Mouse (Mus musculus): Measurements from ENCODE around the gene Fam219a.

The Fam219a gene

DNA sequence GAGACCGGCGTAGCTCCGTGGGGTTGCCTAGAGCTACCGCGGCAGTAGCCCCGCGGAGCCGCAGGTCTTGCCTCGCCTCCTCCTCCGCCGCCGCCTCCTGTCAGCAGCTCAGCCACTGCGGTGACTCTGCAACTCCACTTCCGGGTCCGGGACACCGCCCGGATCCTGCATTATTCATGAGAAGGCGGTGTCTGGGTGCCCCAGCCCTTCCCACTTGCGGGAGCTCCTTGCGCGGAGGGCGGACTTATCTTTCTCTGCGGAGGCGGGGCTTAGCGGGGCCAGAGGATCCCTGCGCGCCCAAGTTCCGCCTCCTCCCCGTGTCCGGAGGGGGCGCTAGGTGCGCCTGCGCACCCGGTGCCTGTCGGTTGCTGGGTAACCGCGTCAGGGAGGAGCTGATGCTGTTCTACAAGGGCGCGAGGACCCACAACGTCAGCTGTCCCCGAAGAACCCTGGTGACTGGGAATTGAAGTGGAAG is at the start of gene Fam219a, which contains the start of gene Dnaic1:
Gene Fam219a, minus strand, starts transcription at position 128 of the 475 bp plus-strand sequence.
Gene Dnaic1, plus strand, starts transcription at position 365 of the 475 bp plus-strand sequence.
- peak; percentile 99 for DNase-seq

DNA sequence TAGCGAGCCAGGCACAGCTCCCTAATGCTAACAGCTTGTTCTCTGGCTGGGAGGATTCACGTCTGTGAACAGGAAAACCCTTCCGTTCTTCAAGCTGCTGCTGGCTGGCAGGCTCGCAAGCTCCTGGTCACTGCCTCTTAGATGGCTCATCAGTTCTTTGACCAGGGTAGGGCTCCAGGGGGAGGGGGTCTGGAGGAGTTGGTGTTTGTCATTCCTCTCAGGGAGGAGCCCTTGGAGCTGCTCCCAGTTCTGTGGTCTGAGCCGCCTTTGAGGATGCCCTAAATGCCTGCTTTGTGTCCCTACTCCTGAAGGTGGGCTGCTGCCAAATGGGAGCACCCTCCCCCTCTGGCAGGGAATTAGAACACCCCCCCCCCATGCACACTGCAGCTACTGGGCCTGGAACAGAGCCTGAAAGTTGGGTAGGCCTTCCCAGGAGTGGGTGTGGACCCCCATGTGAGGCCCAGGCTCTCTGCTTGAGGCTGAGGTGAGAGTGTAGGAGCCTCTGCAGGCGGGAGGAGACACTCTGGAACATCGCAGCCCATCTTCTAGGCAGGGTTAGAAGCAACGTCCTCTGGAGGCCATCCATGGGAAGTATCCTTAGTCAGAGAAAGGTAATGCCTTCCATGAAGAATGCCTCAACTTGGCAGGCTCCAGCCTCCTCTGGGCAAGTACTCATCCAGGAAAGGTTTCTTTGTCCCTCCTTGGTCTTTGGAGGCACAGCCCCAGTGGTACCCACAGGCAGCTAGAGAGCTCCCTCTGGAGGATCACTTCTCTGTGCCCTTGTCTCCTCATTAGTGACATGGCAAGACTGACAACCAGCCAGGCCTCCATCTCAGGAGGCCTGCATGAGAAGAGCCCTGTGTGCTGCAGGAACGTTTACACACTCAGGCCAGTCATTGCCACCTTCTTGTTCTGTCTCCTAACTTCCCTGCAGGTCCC is 46.6 kb upstream of the Fam219a start:
- no peak for DNase-seq

DNA sequence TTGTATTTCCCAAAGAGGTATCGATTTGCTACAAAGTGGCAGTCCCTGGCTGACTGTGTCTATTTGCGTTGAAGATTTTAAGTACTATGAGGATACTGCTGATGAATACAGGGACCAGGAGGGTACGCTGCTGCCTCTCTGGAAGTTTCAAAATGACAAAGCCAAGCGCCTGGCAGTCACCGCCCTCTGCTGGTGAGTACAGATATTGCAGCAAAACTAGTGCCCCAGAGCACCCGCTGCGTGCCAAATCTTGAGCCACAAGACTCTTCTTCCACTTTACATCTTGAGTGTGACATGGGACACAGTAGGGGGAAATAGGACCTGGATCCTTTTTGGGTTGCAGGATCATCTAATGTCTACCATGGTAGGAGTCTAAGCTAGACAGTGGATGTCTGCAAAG is 44.8 kb upstream of the Fam219a start:
- DNase-seq, result peak; percentile 48

DNA sequence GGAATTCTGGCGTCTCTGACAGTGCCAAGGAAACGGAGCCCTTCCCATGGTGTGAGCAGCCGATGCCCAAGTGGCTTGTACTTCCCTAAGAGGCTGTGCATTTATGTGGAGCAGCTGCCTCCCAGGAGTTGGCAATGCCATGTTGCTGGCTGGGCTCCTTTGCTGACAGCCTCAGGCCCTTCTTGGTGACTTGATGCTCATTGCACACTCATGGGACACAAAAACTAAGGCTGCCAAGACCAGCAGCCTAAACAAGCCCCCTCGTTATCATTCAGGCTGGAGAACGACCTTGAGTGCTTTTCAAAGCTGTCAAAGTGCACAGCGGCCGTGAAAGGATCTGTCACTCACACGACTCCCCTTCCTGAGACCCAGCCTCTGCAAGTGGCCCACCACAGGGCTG is 42.8 kb upstream of the Fam219a start:
- no peak for DNase-seq

DNA sequence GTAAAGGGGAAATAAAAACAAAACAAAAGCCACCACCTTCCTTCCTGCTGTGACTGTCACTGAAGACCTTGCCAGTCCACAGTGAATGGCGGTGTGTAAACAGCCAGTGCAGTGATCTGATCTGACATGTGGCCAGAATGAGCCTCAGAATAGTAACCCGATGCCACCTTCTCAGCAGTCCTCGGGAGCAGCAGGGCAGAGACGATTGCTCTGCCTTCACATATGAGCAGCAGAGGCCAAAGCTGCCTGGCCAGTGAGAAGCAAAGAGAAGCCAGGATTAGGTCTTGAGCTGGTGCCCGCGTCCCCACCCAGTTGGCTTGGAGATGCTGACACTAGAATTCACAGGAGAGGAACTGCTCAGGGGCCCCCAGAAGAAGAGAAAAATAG is 41.2 kb upstream of the Fam219a start:
- no peak for DNase-seq

DNA sequence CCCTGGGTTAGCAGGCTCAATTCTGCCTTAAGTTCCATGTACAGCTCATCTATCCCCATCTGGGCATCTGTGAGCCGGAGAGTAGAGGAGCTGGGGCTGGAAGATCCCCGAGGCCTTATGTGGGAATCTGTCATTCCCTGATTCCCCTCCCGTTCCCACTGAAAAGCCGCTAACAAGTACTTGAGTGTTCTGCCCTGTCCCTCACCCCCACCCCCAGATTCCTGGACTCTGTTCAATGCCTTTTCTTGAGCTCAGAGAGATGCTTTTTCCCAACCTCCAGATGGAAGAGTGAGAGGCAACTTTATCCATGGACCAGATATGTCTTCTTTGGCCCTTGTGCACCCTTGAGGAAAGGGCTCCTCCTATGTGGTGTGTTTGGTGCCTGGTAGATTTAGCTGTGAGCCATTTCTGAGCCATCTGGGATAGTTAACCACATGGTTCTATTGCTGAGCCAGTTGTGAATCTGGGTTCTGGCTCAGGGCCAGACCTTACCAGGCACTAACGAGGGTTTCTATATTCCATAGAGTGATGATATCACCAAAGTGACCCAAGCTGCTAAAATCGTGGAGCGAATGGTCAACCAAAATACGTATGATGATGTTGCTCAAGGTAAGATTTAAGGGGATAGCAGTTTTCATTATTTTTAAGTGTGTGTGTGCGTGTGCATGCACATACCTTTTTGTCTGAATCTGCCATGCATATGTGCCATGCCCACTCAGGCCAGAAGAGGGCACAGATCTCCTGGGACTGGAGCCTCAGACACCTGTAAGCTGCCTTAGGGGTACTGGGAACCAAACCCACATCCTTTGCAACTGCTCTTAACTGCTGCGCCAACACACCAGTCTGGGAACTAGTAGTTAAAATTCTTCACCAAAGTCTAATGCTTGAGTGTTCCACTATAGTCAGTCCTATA is 40.6 kb upstream of the Fam219a start:
- no peak for DNase-seq

DNA sequence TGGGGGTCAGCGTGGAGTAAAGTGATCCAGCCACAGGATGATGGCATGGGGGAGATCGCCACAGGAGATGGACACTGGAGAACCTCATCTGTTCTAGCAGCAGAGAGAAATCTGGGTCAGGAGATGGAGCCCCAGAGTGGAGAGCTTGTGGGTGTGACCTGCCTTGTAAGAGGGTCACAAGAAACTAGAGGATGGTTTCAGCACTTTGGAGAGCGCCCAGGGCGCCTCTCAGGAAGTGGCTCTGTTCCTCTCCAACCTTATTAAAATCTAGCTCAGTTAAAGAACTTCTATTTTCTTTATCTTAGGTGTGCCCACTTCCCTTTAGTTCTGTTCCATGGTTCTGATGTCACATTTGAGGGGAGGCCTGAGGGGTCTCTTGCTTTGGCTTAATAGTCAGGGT is 37.4 kb upstream of the Fam219a start:
- peak; percentile 26 for DNase-seq

DNA sequence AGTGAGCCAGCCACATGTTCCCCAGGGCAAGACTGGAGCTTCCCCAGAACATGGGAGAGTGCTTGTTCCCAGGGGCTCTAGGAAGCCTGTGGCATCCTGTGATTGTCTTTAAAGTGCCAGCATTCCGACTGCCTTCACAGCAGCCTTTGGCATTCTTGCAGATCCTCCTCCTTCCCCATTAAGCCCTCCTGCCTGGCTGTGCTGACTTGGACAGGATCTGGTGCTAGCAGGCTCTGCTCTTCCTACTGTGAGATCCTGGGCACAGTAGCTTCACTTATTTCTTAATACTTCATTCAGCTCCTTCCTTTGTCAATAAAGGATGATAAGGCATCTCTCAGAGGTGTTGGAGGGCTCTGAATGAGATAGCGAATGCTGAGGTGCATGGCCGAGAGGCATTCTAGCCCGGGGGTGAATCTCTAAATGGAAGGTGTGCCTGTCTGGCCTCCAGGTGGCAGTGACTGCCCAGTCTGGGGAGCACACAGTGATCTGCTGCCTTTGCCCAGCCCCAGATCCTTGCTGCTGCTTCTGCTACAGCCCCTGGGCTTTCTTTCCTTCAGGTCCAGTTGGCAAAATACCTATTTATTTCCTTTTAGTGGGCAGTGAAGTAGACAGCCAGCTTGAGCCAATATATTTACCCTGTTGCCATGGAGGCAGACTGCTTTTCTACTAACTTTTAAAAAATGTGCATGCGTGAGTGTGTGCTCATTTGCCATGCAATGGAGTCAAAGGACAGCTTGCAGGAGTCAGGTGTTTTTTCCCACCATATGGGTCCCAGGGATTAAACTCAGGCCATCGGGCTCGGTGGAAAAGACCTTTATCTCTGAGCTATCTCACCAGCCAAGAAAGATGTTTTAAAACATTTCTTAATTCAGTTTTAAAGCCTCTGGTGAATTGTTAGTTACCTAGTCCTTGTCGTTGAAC is 35.4 kb upstream of the Fam219a start:
- DNase-seq, result no peak

DNA sequence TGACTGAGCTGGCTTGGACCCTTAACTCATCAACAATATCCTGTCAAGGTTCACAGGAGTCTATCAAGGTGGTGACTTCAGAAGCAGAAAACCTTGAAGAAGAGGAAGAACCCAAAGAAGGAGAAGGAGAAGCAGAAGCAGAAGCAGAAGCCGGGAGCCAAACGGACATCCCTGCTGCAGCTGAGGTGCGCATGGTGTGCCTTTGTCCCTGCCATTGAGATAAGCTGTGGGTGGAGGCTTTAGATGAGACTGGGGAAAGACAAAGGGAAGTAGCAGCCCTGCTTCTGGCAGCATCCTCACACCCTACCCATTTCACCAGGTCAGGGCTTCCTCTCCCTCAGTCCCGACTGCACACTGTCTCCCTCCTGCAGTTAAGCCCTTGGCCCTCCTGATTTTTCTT is 33.5 kb upstream of the Fam219a start:
- no peak for DNase-seq

DNA sequence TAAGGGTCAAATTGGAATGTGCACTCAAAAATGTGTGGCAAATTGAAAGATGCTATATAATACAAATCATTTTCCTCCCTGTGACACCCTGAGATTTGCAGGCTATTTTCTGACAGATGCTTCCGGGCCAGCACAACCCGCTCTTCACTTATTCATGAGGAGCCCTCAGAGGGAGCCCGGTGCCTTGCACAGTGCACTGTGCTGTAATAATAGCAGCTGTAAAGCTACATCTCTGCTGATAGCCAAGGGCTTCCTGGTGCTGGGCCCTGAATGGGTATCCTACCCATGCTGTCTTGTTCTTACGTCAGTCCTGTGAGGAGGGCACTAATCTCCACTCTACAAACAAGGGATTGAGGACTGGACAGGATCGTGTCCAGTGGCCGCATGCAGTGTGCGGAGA is 14.0 kb upstream of the Fam219a start:
- no peak for DNase-seq

DNA sequence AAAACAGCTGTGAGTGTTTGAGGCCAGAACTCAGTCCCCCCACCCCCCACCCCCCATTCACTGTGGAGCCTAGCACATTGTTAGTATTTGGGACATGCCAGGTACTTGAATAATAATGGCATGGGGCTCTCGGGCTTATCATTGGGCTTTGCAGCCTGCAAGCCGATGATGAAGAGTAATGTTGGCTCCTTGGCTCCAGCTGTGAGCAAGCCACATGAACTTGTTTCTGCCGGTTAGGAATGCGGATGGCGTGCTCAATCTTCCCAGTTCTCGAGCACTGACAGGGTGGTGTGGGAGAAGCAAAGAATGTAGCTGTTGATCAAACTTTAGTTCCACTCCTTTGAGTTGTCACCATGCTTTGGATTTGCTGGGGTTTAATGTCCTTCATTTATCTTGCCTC is 6.6 kb upstream of the Fam219a start:
- DNase-seq, result no peak

DNA sequence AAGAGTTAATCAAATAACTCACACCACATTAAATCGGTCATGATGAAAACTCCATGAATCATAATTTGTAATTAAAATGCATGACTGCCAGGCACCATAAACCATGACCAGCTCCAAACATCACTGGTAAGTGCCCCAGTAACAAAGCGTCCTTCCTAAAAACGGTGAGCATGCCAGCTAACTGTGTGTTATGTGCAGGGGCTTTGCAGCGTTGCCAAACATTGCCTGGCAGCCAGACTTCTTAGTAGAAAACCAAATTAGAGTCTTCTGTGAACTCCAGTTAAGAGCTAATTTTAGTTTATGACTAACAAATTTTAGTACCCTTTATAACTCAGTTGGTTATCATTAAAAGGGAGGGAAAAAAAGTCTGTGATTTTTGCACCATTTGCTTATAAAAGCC is 4.2 kb upstream of the Fam219a start:
- DNase-seq, result no peak

DNA sequence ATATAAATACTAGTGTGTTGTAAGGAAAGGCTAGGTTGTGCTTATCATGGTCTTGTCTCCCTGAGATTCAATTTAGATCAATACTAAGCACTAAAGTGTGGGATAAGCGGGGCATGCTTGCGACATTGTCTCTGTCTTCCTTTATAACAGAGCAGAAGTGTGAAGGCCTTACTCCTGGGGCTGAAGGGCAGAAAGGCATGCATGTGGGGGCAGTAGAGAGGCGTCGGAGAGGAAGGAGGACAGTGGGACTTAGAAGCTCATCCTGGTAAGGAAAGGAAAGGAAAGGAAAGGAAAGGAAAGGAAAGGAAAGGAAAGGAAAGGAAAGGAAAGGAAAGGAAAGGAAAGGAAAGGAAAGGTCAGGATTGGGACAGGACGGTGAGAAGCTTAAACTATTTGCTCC is 2.2 kb upstream of the Fam219a start:
- DNase-seq, result no peak

DNA sequence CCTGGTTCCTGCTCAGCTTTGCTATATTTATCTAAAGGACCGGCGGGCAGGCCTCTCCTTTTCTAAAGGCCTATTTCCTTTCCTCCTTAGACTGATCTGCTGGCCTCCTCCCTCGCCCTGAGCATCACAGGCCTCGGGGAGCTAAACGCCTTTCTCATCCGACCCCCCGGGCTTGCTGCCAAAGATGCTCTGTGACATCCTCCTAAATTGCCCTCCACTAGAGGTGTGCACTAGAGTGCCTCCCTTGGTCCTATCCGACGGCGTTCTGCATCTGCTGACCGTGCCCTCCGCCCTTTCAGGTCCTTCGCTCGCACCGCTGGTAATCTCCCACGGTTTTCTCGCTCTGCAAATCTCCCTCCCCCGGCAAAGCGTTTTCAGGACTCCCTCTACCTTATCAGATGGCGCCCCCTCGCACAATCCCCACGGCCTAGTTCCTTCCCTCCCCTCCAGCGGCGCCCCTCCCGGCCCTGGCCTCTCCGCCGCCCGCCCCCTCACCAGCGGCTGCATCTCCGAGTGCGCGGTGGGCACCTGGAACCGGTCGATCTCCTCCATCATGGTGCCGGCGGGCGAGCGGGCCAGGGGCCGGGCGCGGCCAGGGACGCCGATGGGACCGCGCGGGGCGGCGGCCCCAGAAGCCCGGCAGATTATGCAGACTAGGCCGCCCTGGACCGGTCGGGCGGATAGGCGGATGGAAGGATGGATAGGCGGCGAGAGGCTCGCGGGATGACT is 492 bp downstream of the Fam219a start:
- peak; percentile 44 for DNase-seq

DNA sequence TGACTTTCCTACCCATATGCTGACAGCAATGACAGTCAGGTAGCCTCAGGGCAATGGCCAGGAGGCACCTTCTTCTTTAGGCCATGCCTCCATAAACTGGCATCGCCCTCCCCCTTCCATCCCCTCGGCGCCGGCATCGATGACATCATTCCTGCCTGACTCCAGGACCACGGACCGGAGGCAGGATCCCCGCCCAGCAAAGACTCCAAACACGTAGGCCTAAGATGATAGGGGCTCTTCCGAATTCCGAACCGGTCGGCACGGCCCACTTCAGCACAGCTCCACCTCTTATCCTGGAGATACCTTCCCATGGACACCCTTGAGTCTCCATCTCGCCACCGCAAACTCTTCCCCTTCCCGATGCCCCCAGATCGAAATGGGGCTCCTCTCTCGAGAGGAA is 1.1 kb downstream of the Fam219a start:
- peak; percentile 55 for DNase-seq

DNA sequence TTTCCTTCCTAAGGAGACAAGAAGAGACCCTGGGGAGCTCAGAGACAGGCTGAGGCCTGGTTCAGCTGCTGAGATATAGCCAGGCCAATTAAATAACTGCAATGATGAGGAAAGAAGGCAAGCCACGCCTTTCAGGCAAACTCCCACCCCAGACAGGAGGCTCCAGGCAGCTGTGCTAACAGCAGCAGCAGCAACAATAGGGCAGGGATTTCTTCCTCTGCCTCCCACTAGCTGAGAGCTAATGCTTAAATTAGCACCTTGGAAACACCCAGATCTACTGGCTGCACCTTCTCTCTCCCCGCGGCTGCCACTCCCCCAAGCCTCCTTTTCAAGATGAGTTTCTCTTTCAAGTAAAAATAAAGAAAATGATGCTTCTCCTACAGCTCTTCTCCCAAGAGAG is 3.2 kb downstream of the Fam219a start:
- no peak for DNase-seq

DNA sequence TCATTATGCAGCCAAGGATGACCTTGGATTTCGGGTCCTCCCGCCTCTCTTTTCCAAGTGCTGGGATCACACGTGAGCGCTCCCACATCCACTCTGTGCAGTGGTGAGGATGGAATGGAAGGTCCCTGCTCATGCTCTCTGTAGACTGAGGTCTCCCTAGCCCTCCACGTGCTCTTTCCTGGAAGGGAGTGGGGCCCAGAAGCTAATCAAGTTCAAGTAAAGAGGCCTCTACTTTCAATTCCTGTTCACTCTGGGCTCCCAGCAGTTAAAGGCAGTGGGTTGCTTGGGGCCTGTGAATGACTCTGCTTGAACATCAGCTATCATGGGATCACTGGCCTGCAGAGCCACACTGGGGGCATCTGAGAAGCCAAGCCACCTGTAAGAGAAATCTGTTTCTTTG is 6.0 kb downstream of the Fam219a start:
- DNase-seq, result no peak

DNA sequence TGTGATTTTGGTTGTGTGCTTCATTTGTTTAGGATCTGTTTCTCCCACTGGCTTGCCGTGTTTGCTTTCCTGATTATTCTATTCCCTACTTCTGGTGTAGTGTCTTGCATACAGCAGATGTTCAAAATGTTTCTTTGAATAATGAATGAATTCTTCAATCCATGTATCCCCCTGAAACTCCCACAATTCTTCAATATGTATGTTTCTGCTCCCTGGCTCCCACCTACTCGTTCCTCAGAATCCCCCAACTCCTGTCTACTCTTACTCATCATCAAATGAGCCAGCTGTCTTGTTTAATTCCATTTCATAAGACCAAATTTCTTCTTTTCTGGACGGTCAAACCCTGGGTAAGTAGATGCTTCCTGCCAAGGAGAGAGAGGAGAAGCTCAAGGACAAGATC is 12.2 kb downstream of the Fam219a start:
- DNase-seq, result no peak

DNA sequence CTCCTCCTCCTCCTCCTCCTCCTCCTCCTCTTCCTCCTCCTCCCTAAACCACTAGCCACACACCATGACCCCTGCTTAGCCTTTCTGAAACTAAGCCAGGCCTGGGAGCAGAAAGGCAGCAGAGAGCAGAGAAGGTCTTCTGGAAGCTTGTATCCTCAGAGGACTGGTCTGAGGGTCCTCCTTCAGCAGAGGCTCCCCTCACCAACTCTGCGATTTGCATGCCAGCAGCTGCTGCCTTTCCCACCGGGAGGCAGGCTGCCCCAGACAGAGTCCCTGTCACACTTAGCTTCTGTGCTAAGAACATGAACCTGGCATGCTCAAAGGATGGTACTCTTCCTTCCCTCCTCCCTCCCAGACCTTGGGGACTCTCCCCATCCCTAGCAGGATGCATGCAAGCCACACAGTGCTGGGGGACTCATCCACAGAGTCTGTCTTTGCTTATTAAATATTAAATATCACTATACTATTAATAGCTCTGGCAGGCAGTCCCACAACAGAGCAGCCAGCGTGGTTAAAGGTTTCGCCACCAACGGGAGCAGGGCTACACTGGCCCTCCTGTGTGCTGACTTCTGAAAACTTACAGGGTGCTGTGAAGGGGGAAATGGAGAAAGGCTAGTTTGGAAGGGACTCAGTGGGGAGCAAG is 12.9 kb downstream of the Fam219a start:
- DNase-seq, result no peak

DNA sequence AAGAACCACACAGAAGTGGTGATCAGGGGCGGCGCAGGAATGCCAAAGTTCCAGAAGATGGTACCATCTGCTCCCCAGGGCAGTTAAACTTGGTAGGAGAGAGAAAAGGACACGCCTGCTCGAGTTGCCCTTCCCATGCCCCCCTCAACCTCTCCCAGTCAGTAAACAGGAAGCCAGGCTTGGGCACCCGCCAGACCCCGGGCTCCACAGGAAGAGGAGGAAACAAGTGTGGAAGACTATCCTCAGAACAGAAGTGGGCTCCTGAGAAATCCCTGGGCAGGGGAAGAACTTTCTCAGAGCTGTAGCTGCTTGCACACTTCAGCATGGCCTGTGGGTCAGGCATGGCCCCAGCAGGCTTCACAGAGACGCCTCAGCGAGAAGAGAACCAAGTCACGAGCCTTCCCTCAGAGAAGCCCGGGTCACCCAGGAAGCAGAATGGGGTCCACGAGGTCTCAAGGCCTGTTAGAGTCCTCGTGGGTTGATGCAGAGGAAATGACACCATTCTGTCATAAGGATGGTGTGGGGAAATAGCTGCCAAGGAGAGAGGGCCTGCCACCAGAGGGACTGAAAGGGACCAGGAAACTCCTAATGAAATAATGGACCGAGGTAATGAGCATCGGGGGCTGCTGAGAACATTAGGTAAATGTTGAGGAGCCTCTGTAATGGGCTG is 14.2 kb downstream of the Fam219a start:
- DNase-seq, result peak; percentile 75

DNA sequence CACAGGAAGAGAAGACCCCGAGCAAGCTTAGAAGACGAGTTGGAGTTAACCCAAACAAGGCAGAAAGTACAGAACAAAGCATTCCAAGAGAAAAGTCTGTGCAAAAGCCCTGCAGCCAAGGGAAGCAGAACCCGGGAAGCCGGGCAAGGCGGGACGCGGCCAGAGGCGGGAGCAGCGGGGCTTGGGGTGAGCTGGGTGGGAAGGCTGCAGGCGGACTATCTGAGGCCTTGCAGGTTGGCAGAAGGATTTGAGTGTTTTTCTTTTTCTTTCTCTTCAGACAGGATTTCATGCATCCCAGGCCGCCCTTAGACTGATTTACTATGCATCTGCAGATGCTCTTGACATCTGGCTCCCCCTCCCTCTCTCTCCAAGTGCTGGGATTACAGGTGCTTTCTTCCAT is 16.2 kb downstream of the Fam219a start:
- DNase-seq, result no peak

All from kidney, adult 11 months (tissue).